Comparison of ENCODE assay signal across 9 mouse cellular contexts in the genomic region with DNA sequence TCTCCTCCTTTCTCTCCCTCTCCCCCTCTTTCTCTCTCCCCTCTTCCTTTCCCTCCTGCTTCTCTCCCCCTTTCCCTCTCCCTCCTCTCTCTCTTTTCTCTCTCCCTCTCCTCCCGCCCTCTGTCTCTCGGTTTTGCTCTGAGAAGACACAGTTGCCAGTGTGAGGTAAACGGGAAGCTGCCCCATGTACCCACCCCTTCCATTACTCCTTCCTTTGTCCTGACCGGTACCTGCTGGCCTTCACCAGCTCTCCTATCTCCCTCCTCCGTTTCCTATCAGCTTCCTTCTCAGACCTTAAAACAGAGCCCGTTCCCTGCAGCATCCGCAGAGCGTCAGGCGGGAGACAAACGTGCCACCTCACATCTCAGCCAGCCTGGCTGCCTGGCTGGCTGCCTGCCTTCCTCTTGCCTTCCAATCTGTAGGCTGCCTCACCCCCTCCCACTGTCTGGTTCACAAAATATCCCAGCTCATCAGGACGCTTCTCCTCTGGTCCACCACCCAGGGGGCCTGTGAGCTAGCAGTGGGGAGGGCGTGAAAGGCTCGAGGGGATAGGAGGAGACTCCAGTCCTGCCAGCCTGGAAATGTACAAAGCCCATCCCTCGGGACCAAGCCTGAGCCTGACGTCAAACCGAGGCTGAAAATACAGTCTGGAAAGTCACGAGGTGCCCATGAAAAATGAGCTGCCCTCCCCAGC. TPM values are rescaled to one million over a fixed set of nuclear protein-coding genes. Genes with fewer than 3 reads are reported as not detected.
A peak's percentile ranks its signal among the peaks of the same experiment; 100 is the strongest.
DNase-seq lines count a peak whose midpoint lies in the region; ATAC-seq and TF ChIP-seq lines count a peak whose summit lies in the region.
"Had no signal": no experiment of that assay in that cellular context is flagged by ENCODE, and none has a peak within 500 bp of the region (broad histone marks: within the 10 kb centered on the region; RNA-seq: fewer than 3 reads in every experiment).

No protein-coding gene starts in this region.

- ATAC-seq in embryonic facial prominence, embryonic 15.5 days (ENCODE audit: insufficient number of reproducible peaks, low FRiP score, low TSS enrichment, low read depth): peak; percentile 76
- ATAC-seq in heart, postnatal 0 days (ENCODE audit: insufficient read depth, low read depth): peak; percentile 51; the same call in 1 of the 2 replicates
- peak; percentile 90 for ATAC-seq in midbrain, embryonic 15.5 days (replicated peaks)
- no peak for ATAC-seq in monocyte, adult 5-6 weeks (replicated peaks; ENCODE audit: insufficient number of reproducible peaks, low FRiP score, low TSS enrichment, poor library complexity, severe bottlenecking)

- WGBS in embryonic facial prominence, embryonic 15.5 days: 4% methylated on average over 17 of the region's 17 CpGs
- 2% methylated on average over 17 of the region's 17 CpGs for WGBS in heart, postnatal 0 days
- under 1% methylated on average over 17 of the region's 17 CpGs for WGBS in midbrain, embryonic 15.5 days

- TF ChIP-seq CTCF in heart, postnatal 0 days (IDR thresholded peaks at IDR 0.05; ENCODE audit: low read depth): no peak

- TF ChIP-seq EP300 in heart, postnatal 0 days (IDR thresholded peaks at IDR 0.05; ENCODE audit: low read depth): no peak

- no peak overlapping the region for H3K27ac ChIP-seq in embryonic facial prominence, embryonic 15.5 days (replicated peaks)
- no peak overlapping the region for H3K27ac ChIP-seq in heart, postnatal 0 days (ENCODE audit: low read depth)
- peak overlapping the region; percentile 90 for H3K27ac ChIP-seq in midbrain, embryonic 15.5 days

- no peaks in the 10 kb centered on the region for H3K36me3 ChIP-seq in embryonic facial prominence, embryonic 15.5 days
- H3K36me3 ChIP-seq in heart, postnatal 0 days (replicated peaks; ENCODE audit: control insufficient read depth, insufficient read depth, low read length): no peaks in the 10 kb centered on the region
- H3K36me3 ChIP-seq in midbrain, embryonic 15.5 days (replicated peaks): no peaks in the 10 kb centered on the region

- DNase-seq in urinary bladder, postnatal 14 days (ENCODE audit: low spot score): peak; percentile 7
- no peak for DNase-seq in urinary bladder, postnatal 10 days (ENCODE audit: low spot score)
- peak; percentile 24 for DNase-seq in heart, postnatal 0 days (ENCODE audit: low spot score)
- peak; percentile 80 to 90 for DNase-seq in left cerebral cortex, adult 18-20 months (ENCODE audit: low spot score in 2 of 2)
- no peak for DNase-seq in thymus, postnatal 10 days (ENCODE audit: low spot score in 2 of 2)

- no peaks in the 10 kb centered on the region for H3K9me3 ChIP-seq in embryonic facial prominence, embryonic 15.5 days (replicated peaks)
- H3K9me3 ChIP-seq in heart, postnatal 0 days (replicated peaks; ENCODE audit: control insufficient read depth, low read length): no peaks in the 10 kb centered on the region
- no peaks in the 10 kb centered on the region for H3K9me3 ChIP-seq in midbrain, embryonic 15.5 days

- H3K4me2 ChIP-seq in embryonic facial prominence, embryonic 15.5 days (replicated peaks): peak overlapping the region; percentile 57
- H3K4me2 ChIP-seq in heart, postnatal 0 days (ENCODE audit: low read depth, low read length): peak overlapping the region; percentile 50
- H3K4me2 ChIP-seq in midbrain, embryonic 15.5 days: peak overlapping the region; percentile 50

- H3K27me3 ChIP-seq in embryonic facial prominence, embryonic 15.5 days: no peaks in the 10 kb centered on the region
- peaks cover 12% of the 10 kb centered on the region; the same call in 1 of the 2 replicates for H3K27me3 ChIP-seq in heart, postnatal 0 days (ENCODE audit: control insufficient read depth, insufficient read depth, low read length)
- no peaks in the 10 kb centered on the region for H3K27me3 ChIP-seq in midbrain, embryonic 15.5 days (replicated peaks)

- H3K4me3 ChIP-seq in embryonic facial prominence, embryonic 15.5 days (replicated peaks): peak overlapping the region; percentile 29
- peak overlapping the region; percentile 7; the same call in 1 of the 2 replicates for H3K4me3 ChIP-seq in heart, postnatal 0 days (ENCODE audit: low read depth, low read length)
- H3K4me3 ChIP-seq in midbrain, embryonic 15.5 days: peak overlapping the region; percentile 27

- peaks cover 9% of the 10 kb centered on the region for H3K4me1 ChIP-seq in embryonic facial prominence, embryonic 15.5 days
- H3K4me1 ChIP-seq in heart, postnatal 0 days (ENCODE audit: control insufficient read depth, insufficient read depth): peaks cover 7% of the 10 kb centered on the region; the same call in 1 of the 2 replicates
- peaks cover 22% of the 10 kb centered on the region for H3K4me1 ChIP-seq in midbrain, embryonic 15.5 days

- no peak overlapping the region for H3K9ac ChIP-seq in embryonic facial prominence, embryonic 15.5 days
- 0 out of 2 replicates have a peak overlapping the region, but pooled peaks have one; percentile 13 for H3K9ac ChIP-seq in heart, postnatal 0 days (replicated peaks; ENCODE audit: low read depth, low read length)
- H3K9ac ChIP-seq in midbrain, embryonic 15.5 days: peak overlapping the region; percentile 45

RNA-seq across cellular contexts. Expression of a gene that starts 17.9 kb away (rescaled TPM):
- polyA plus RNA-seq in embryonic facial prominence, embryonic 15.5 days (2015; fragmentation: Nextera tagmentation; extraction: Ambion mirVana): 0.12 TPM in 1 of 2 replicates, not detected in the other
- not detected in 2 replicates for total RNA-seq in heart, postnatal 0 days (2014; rRNA removed; ENCODE audit: low replicate concordance)
- polyA plus RNA-seq in heart, postnatal 0 days (2015; fragmentation: Nextera tagmentation; extraction: Ambion mirVana): not detected in 2 replicates
- not detected for total RNA-seq in left cerebral cortex, adult 18-20 months (2021)
- not detected in 2 replicates for polyA plus RNA-seq in midbrain, embryonic 15.5 days (2015; fragmentation: Nextera tagmentation; extraction: Ambion mirVana)
- not detected in 3 replicates for total RNA-seq in monocyte, adult 5-6 weeks (2017)
- polyA plus RNA-seq: large intestine, adult 2 months had no signal

RNA-seq across cellular contexts. Expression of a gene that starts 19.1 kb away (rescaled TPM):
- polyA plus RNA-seq in embryonic facial prominence, embryonic 15.5 days (2015; fragmentation: Nextera tagmentation; extraction: Ambion mirVana): 6.7 and 8.0 TPM in 2 replicates
- 9.7 and 22.3 TPM in 2 replicates for total RNA-seq in heart, postnatal 0 days (2014; rRNA removed; ENCODE audit: low replicate concordance)
- polyA plus RNA-seq in heart, postnatal 0 days (2015; fragmentation: Nextera tagmentation; extraction: Ambion mirVana): 2.4 and 3.1 TPM in 2 replicates
- total RNA-seq in left cerebral cortex, adult 18-20 months (2021): 100 to 1,000 TPM; 388 to 416 TPM
- polyA plus RNA-seq in midbrain, embryonic 15.5 days (2015; fragmentation: Nextera tagmentation; extraction: Ambion mirVana): 16.6 and 19.2 TPM in 2 replicates
- not detected in 3 replicates for total RNA-seq in monocyte, adult 5-6 weeks (2017)

RNA-seq across cellular contexts. Expression of a gene that starts 57.9 kb away (rescaled TPM):
- 17.2 and 20.1 TPM in 2 replicates for polyA plus RNA-seq in embryonic facial prominence, embryonic 15.5 days (2015; fragmentation: Nextera tagmentation; extraction: Ambion mirVana)
- not detected in 2 replicates for total RNA-seq in heart, postnatal 0 days (2014; rRNA removed; ENCODE audit: low replicate concordance)
- not detected in 2 replicates for polyA plus RNA-seq in heart, postnatal 0 days (2015; fragmentation: Nextera tagmentation; extraction: Ambion mirVana)
- total RNA-seq in left cerebral cortex, adult 18-20 months (2021): 1 to 10 TPM; 2.0 to 2.5 TPM
- 1.0 and 1.2 TPM in 2 replicates for polyA plus RNA-seq in midbrain, embryonic 15.5 days (2015; fragmentation: Nextera tagmentation; extraction: Ambion mirVana)
- not detected in 3 replicates for total RNA-seq in monocyte, adult 5-6 weeks (2017)
- polyA plus RNA-seq: large intestine, adult 2 months had no signal

Comparison
In these comparisons a context has a peak if more than half of its experiments do, and no peak if none do; other contexts are left out.
1. DNase-seq: peak in urinary bladder, postnatal 14 days (single experiment), heart, postnatal 0 days (single experiment) and left cerebral cortex, adult 18-20 months (2 of 2); none in urinary bladder, postnatal 10 days (single experiment) and thymus, postnatal 10 days (0 of 2).
2. RNA of a gene that starts 19.1 kb away (total RNA-seq): 388 to 416 TPM in left cerebral cortex, adult 18-20 months; 9.7 to 22.3 TPM in heart, postnatal 0 days and not detected in monocyte, adult 5-6 weeks; every median in the first group is over 10 times any median in the second.
3. Peak in every context shown above with its lines, with median percentiles within 50 percentile points of each other: H3K4me2 ChIP-seq and H3K4me3 ChIP-seq.